Mouse (Mus musculus): Measurements from ENCODE around the gene Art5. TPM values are rescaled to one million over a fixed set of nuclear protein-coding genes. Genes with fewer than 3 reads are reported as not detected.
A peak's percentile ranks its signal among the peaks of the same experiment; 100 is the strongest.
"Not testable (repeated sequence)": the region's sequence is repeated elsewhere in the genome, so short reads cannot be mapped to it uniquely, and the experiment has no call there.

Art5 gene
- polyA plus RNA-seq, 1 experiment = 0.15 TPM

DNA sequence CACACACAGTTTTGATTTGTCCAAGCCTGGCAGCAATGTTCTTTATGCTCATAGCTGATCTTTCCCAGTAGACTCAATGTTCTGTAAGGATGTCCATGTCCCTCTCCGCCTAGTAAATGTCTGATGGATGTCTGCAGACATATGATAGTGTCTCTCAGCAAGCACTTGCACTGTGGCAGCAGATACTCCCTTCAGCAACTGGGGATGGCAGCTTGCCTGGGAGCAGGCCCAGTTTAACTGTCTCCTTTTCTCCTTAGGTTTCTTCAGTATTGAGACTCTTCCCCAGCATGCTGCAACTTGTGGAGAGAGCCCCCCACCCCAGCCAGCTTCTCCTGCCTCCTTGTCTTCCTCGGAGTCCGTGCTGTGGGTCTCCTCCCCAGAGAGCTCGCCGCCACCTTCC is 27.5 kb downstream of the Art5 start:
- DNase-seq (ENCODE audit: low read depth) = no peak

DNA sequence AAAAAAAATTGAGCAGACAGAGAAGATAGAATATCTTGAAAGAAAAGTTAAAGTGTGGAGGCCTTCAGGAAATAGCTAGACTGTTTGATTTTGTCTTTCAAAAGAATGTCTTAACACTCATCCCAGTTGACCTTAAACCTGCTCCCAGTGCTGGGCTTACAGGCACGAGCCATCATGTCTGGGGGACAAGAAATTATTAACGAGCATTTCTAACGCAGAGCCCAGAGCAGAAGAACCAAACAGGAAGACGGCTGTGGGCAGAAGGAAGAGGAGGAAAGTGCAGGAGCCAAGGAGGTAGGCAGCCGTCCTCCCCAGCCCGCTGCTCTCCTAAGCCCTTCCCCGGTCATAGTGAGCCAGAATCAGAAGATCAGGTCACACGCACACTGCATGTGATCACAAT is 29.0 kb downstream of the Art5 start:
- DNase-seq (ENCODE audit: low read depth) = no peak

DNA sequence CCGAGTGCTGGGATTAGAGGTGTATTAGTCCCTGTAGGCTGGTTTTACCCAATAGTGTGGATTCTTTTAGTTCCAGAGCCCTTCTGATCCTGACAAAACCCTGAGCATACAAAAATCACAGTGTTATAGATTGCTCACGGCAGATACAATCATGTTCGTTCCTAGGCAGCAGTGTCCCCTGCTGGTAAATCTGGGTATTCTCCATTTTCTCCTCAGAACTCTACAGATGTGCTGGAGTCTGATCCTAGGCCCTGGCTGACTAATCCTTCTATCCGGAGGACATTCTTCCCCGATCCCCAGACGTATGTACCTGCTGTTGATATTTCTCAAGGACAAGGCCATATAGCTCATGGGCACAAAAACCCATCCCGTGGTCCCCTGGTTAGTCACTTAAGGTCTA is 30.8 kb downstream of the Art5 start:
- no peak for DNase-seq (ENCODE audit: low read depth)

DNA sequence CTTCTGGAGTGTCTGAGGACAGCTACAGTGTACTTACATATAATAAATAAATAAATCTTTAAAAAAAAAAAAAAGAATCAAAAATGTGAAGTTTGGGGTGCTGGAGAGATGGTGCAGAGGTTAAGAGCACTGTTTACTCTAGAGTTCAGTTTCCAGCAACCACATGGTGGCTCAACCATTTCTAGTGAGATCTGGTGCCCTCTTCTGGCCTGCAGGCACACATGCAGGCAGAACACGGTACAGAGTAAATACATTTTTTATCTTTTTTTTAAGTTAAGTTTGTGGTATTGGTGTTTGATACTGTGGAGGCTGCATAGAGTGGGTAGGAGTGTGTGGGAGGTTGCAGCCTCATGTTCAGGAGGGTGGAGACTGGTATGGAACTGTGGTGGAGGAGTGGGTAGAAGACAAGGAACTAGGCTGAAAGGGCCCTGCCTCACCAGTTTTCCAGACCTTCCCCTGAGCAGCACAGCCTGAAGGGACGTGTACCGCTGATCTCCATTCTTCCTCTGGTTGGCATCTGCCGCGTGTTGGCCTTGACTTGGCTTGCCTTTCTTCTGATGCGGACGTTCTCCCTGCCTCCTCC is 32.5 kb downstream of the Art5 start:
- no peak for DNase-seq (ENCODE audit: low read depth)

- DNase-seq (ENCODE audit: low read depth) = no peak
Measured at GRCm38 (mm10) chr7:102066363-102066762, 42.9 kb downstream of the Art5 start.

- DNase-seq (ENCODE audit: low read depth) = peak; percentile 89
Measured at GRCm38 (mm10) chr7:102065046-102065891, 44.0 kb downstream of the Art5 start, which contains the start of the genes Rnf121, Xndc1 and Xntrpc. Rnf121 (minus strand) TSS chr7:102065469. Xndc1 (plus strand) TSS chr7:102065511. Xntrpc (plus strand) TSS chr7:102065713.

DNA sequence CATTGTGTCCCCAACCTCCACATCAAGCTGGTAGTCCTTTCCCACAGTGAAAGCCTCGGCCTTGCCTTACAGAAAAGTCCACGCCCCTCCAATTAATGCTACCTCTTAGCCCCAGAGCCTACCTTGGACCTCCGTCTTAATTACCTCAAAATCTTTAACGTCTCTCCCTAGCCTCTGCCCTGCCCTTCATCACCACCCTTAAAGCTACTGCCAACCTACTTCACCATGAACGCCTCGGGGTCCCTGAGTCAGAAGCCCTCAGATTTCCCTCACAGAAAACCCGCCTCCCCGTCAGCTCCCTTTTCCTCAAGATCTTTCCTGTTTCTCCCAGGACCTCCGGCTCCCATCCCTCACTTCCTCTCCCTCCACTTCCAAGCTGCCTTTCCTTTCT is 44.6 kb downstream of the Art5 start:
- DNase-seq (ENCODE audit: low read depth) = no peak

DNA sequence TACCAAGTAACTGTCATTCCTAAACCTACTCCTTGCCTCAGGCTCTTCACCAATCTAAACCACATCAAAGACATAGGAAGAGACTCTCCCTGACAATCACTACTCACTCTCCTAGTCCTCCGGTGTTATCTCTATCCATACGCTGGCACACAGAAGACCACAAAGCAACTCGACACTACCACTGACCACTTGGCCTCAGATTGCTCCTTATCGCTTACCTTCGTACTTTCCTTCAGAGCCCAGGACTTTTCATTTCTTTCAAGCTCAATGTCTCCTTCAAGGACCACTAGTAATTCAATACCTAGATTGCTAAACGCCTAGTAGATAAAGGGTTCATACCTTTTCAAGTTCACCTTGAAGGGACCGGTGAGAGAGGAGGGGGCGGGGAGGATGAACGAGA is 45.4 kb downstream of the Art5 start:
- DNase-seq (ENCODE audit: low read depth) = no peak

DNA sequence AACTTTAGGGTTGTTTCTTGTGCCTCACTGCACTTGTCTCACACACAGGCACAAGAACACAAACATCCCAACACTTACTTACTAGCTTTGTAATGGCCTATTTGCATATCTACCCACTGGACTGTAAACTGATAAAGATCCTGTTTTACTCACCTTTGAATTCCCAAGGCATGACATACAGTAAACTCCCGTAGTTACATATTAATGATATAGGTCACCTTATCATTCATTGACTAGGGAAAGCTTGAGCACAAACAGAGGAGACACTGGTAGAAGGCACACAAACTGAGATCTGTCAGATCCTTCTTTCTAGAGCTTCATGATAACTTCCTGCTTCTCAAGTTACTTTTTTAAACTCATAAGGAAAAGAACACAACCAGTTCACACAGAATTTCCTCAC is 47.1 kb downstream of the Art5 start:
- no peak for DNase-seq (ENCODE audit: low read depth)

- DNase-seq (ENCODE audit: low read depth) = no peak
Measured at GRCm38 (mm10) chr7:102061353-102061752, 47.9 kb downstream of the Art5 start.

GRCm38 (mm10) chr7:102048524-102048923 is 60.8 kb downstream of the Art5 start:
- DNase-seq (ENCODE audit: low read depth) = not testable (repeated sequence)

Other genes with a start within 250 kb of the Art5 start
- 34.0 and 53.7 TPM in 2 replicates for gene Anapc15, start 245.8 kb downstream of the Art5 start, polyA plus RNA-seq (2012; rRNA removed)
- gene Folr1, start 238.7 kb downstream of the Art5 start, polyA plus RNA-seq (2012; rRNA removed) = 48.0 and 81.3 TPM in 2 replicates
- 318 and 389 TPM in 2 replicates for gene Lamtor1, start 203.6 kb downstream of the Art5 start, polyA plus RNA-seq (2012; rRNA removed)
- 1.3 and 2.0 TPM in 2 replicates for gene Tomt, start 203.1 kb downstream of the Art5 start, polyA plus RNA-seq (2012; rRNA removed)
- 53.1 and 61.5 TPM in 2 replicates for gene Lrrc51, start 175.6 kb downstream of the Art5 start, polyA plus RNA-seq (2012; rRNA removed)
- gene Numa1, start 175.4 kb downstream of the Art5 start, polyA plus RNA-seq (2012; rRNA removed) = 71.4 and 81.8 TPM in 2 replicates
- 13.5 and 19.7 TPM in 2 replicates for gene Il18bp, start 90.8 kb downstream of the Art5 start, polyA plus RNA-seq (2012; rRNA removed)
- 59.9 and 61.7 TPM in 2 replicates for gene Rnf121, start 44.0 kb downstream of the Art5 start, polyA plus RNA-seq (2012; rRNA removed)
- gene Xndc1, start 44.0 kb downstream of the Art5 start, polyA plus RNA-seq (2012; rRNA removed) = 14.4 and 17.2 TPM in 2 replicates
- gene Xntrpc, start 43.8 kb downstream of the Art5 start, polyA plus RNA-seq (2012; rRNA removed) = 2.7 and 3.0 TPM in 2 replicates
- not detected in 2 replicates for gene Trpc2, start 26.4 kb downstream of the Art5 start, polyA plus RNA-seq (2012; rRNA removed)
- gene Art1, start 7.7 kb downstream of the Art5 start, polyA plus RNA-seq (2012; rRNA removed) = 0.43 TPM in 1 of 2 replicates, not detected in the other
- 0.05 and 0.08 TPM in 2 replicates for gene Chrna10, start 7.3 kb upstream of the Art5 start, polyA plus RNA-seq (2012; rRNA removed)
- gene Nup98, start 100.7 kb upstream of the Art5 start, polyA plus RNA-seq (2012; rRNA removed) = 17.1 and 23.6 TPM in 2 replicates
- 485 and 511 TPM in 2 replicates for gene Pgap2, start 100.7 kb upstream of the Art5 start, polyA plus RNA-seq (2012; rRNA removed)
- 47.5 and 55.5 TPM in 2 replicates for gene Rhog, start 146.6 kb upstream of the Art5 start, polyA plus RNA-seq (2012; rRNA removed)
- gene Stim1, start 158.3 kb upstream of the Art5 start, polyA plus RNA-seq (2012; rRNA removed) = 58.3 and 64.5 TPM in 2 replicates